Mouse (Mus musculus): Measurements from ENCODE around the gene Fbf1. TPM values are rescaled to one million over a fixed set of nuclear protein-coding genes. Genes with fewer than 3 reads are reported as not detected.
"Not testable (repeated sequence)": the region's sequence is repeated elsewhere in the genome, so short reads cannot be mapped to it uniquely, and the experiment has no call there.

Fbf1 gene
- polyA plus RNA-seq, 1 experiment from 2014 or later, result 78.4 TPM

GRCm38 (mm10) chr11:116101931-116102381 is 66.0 kb downstream of the Fbf1 start:
- no peak overlapping the region for H3K9ac ChIP-seq
- 27% methylated on average over 11 of the region's 11 CpGs for WGBS

GRCm38 (mm10) chr11:116100839-116101238 is 67.1 kb downstream of the Fbf1 start:
- peaks cover 5% of the 10 kb centered on the region; the same call in 1 of the 2 replicates for H3K27me3 ChIP-seq (replicated peaks)
- no peak for ATAC-seq (replicated peaks)
- no peak overlapping the region for H3K4me3 ChIP-seq
- no peaks in the 10 kb centered on the region for H3K36me3 ChIP-seq (replicated peaks)
- 77% methylated on average over 7 of the region's 7 CpGs for WGBS
- H3K4me1 ChIP-seq, result peaks cover 16% of the 10 kb centered on the region
- no peaks in the 10 kb centered on the region for H3K9me3 ChIP-seq
- peak overlapping the region; percentile 76; the same call in 1 of the 2 replicates for H3K27ac ChIP-seq
- no peak overlapping the region for H3K4me2 ChIP-seq
- H3K9ac ChIP-seq, result no peak overlapping the region

More at GRCm38 (mm10) chr11:116101931-116102381, 66.0 kb downstream of the Fbf1 start:
- peaks cover 22% of the 10 kb centered on the region for H3K4me1 ChIP-seq
- H3K27me3 ChIP-seq (replicated peaks), result peaks cover 13% of the 10 kb centered on the region
- no peaks in the 10 kb centered on the region for H3K36me3 ChIP-seq (replicated peaks)
- ATAC-seq (replicated peaks), result peak; percentile 66
- H3K4me2 ChIP-seq, result no peak overlapping the region
- H3K9me3 ChIP-seq, result no peaks in the 10 kb centered on the region
- peak overlapping the region; percentile 76 for H3K27ac ChIP-seq
- H3K4me3 ChIP-seq, result no peak overlapping the region

- H3K4me2 ChIP-seq, result no peak overlapping the region
- peaks cover under 1% of the 10 kb centered on the region; the same call in 1 of the 2 replicates for H3K27me3 ChIP-seq (replicated peaks)
- H3K4me1 ChIP-seq, result peaks cover 16% of the 10 kb centered on the region
- H3K4me3 ChIP-seq, result no peak overlapping the region
- WGBS, result 87% methylated on average over 6 of the region's 6 CpGs
- ATAC-seq (replicated peaks), result no peak
- no peak overlapping the region for H3K27ac ChIP-seq
- H3K36me3 ChIP-seq (replicated peaks), result no peaks in the 10 kb centered on the region
- no peak overlapping the region for H3K9ac ChIP-seq
- H3K9me3 ChIP-seq, result no peaks in the 10 kb centered on the region
Observed at GRCm38 (mm10) chr11:116100385-116100784, 67.6 kb downstream of the Fbf1 start.

- Histone ChIP-seq H3K27me3 (replicated peaks) (no peaks in the 10 kb centered on the region), H3K4me1 (peaks cover 14% of the 10 kb centered on the region), H3K4me2 (no peak overlapping the region), H3K27ac (no peak overlapping the region), H3K9ac (no peak overlapping the region), H3K4me3 (no peak overlapping the region), H3K9me3 (no peaks in the 10 kb centered on the region), H3K36me3 (replicated peaks) (no peaks in the 10 kb centered on the region)
- WGBS, result 87% methylated on average over 6 of the region's 6 CpGs
- ATAC-seq (replicated peaks), result no peak
Observed at GRCm38 (mm10) chr11:116099462-116099861, 68.5 kb downstream of the Fbf1 start.

- peaks cover 8% of the 10 kb centered on the region for H3K4me1 ChIP-seq
- no peaks in the 10 kb centered on the region for H3K27me3 ChIP-seq (replicated peaks)
- H3K9me3 ChIP-seq, result no peaks in the 10 kb centered on the region
- H3K9ac ChIP-seq, result no peak overlapping the region
- H3K36me3 ChIP-seq (replicated peaks), result no peaks in the 10 kb centered on the region
- no peak for ATAC-seq (replicated peaks)
- 76% methylated on average over 14 of the region's 14 CpGs for WGBS
- H3K27ac ChIP-seq, result no peak overlapping the region
- H3K4me3 ChIP-seq, result no peak overlapping the region
- H3K4me2 ChIP-seq, result no peak overlapping the region
Observed at GRCm38 (mm10) chr11:116098711-116099460, 69.1 kb downstream of the Fbf1 start.

- H3K9ac ChIP-seq, result no peak overlapping the region
- WGBS, result 90% methylated on average over 5 of the region's 5 CpGs
- H3K27me3 ChIP-seq (replicated peaks), result no peaks in the 10 kb centered on the region
- H3K4me3 ChIP-seq, result no peak overlapping the region
- H3K4me2 ChIP-seq, result no peak overlapping the region
- no peaks in the 10 kb centered on the region for H3K9me3 ChIP-seq
- no peak for ATAC-seq (replicated peaks)
- H3K36me3 ChIP-seq (replicated peaks), result no peaks in the 10 kb centered on the region
- H3K27ac ChIP-seq, result no peak overlapping the region
- no peaks in the 10 kb centered on the region for H3K4me1 ChIP-seq
Observed at GRCm38 (mm10) chr11:116096213-116097108, 71.5 kb downstream of the Fbf1 start.

GRCm38 (mm10) chr11:116095573-116095972 is 72.4 kb downstream of the Fbf1 start:
- H3K4me2 ChIP-seq, result no peak overlapping the region
- H3K9me3 ChIP-seq, result no peaks in the 10 kb centered on the region
- H3K9ac ChIP-seq, result no peak overlapping the region
- H3K4me1 ChIP-seq, result no peaks in the 10 kb centered on the region
- H3K27me3 ChIP-seq (replicated peaks), result no peaks in the 10 kb centered on the region
- H3K27ac ChIP-seq, result no peak overlapping the region
- no peak overlapping the region for H3K4me3 ChIP-seq
- 82% methylated on average over 3 of the region's 3 CpGs for WGBS
- H3K36me3 ChIP-seq (replicated peaks), result no peaks in the 10 kb centered on the region
- no peak for ATAC-seq (replicated peaks)

- no peak overlapping the region for H3K9ac ChIP-seq
Observed at GRCm38 (mm10) chr11:116093771-116094565, 74.0 kb downstream of the Fbf1 start.

GRCm38 (mm10) chr11:116092959-116093358 is 75.0 kb downstream of the Fbf1 start:
- H3K9ac ChIP-seq; H3K4me3 ChIP-seq; H3K27ac ChIP-seq; H3K4me1 ChIP-seq; H3K27me3 ChIP-seq (replicated peaks); H3K4me2 ChIP-seq; H3K36me3 ChIP-seq (replicated peaks); ATAC-seq (replicated peaks); H3K9me3 ChIP-seq: not testable (repeated sequence)
- WGBS, result 93% methylated on average over 6 of the region's 6 CpGs

More at GRCm38 (mm10) chr11:116093771-116094565, 74.0 kb downstream of the Fbf1 start:
- WGBS, result 69% methylated on average over 16 of the region's 16 CpGs
- Histone ChIP-seq H3K27me3 (replicated peaks) (no peaks in the 10 kb centered on the region), H3K4me2 (no peak overlapping the region), H3K27ac (no peak overlapping the region), H3K9me3 (no peaks in the 10 kb centered on the region), H3K36me3 (replicated peaks) (no peaks in the 10 kb centered on the region), H3K4me3 (no peak overlapping the region), H3K4me1 (no peaks in the 10 kb centered on the region)
- no peak for ATAC-seq (replicated peaks)

All from midbrain, embryonic 15.5 days (tissue).